Comparison of ENCODE assay signal across 8 mouse cellular contexts in the genomic region with DNA sequence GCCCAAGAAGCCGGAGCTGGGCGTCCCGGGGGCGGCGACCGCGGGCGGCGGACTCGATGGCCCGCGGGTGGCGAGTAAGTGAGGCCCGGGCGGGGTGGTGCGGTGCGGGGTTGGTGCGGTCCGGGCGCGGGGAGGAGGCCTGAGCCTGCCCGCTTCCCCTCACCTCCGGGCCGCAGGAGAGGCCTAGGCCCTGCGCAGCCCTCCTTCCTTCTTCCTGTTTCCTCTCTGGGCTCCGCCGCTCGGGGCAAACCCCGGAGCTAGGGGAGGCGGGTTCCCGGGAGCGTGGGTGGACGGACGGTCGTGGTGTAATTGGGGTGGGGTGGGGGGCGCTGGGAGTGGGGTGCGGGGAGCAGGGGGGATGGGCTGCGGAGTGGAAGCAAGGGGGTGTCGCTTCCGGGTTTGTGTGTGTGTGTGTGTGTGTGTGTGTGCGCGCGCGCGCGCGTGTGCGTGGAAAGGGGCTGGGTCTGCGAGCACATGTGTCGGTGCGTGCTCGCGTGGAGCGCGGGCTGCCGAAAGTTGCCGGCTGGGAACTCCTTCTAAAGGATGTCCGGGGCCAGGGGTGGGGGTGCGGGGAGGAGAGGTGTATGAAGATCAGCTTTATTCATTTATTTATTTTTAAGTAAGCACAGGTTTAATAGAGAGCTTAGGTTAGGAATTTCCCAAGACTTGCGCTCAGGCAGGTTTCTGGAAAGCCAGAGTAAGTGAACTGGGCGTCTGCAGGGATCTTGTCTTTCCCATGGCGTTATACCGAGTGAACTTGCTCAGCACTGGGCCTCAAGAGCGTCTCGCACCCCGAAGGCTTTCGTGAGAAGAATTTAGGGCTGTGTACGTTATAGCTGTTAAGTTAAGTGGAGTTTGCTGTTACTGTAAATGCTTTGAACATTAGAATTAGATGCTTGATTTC. TPM values are rescaled to one million over a fixed set of nuclear protein-coding genes. Genes with fewer than 3 reads are reported as not detected.
DNase-seq lines count a peak whose midpoint lies in the region; ATAC-seq lines count a peak whose summit lies in the region.

No protein-coding gene starts in this region.

- peaks cover 2% of the 10 kb centered on the region; the same call in 1 of the 2 replicates for H3K36me3 ChIP-seq in intestine, embryonic 14.5 days (ENCODE audit: control insufficient read depth, insufficient read depth, low read length)

- no peaks in the 10 kb centered on the region for H3K9me3 ChIP-seq in intestine, embryonic 14.5 days (ENCODE audit: control insufficient read depth, low read length)

- peak; percentile 80 to 90 for DNase-seq in adrenal gland, adult (ENCODE audit: inconsistent age in 2 of 2, low spot score in 1 of 2)
- DNase-seq in embryo, embryonic 10 days (ENCODE audit: low spot score) = peak; percentile 58
- peak; percentile 64 for DNase-seq in gastrocnemius, postnatal 25 days
- DNase-seq in intestine, embryonic 14.5 days (ENCODE audit: low spot score) = peak; percentile 74
- peak; percentile 67 to 71 for DNase-seq in left cerebral cortex, postnatal 25 days (ENCODE audit: low spot score in 2 of 2)
- DNase-seq in right cerebral cortex, postnatal 4 days = peak; percentile 82
- DNase-seq in yolk sac, embryonic 10.5 days (ENCODE audit: low spot score) = peak; percentile 76

- H3K4me1 ChIP-seq in intestine, embryonic 14.5 days (replicated peaks; ENCODE audit: control insufficient read depth, insufficient read depth, low read length) = peaks cover 38% of the 10 kb centered on the region

- H3K27ac ChIP-seq in intestine, embryonic 14.5 days (ENCODE audit: low read depth) = peak overlapping the region; percentile 97

- intact Hi-C loops in left cerebral cortex, postnatal 25 days (cut with DNase I) = loop anchor here (1.0 kb wide), 1 partner anchor 429 kb away; a partner anchor contains a TSS

- peak overlapping the region; percentile 95 for H3K4me3 ChIP-seq in intestine, embryonic 14.5 days (ENCODE audit: low read depth, low read length)

- peak overlapping the region; percentile 97 for H3K9ac ChIP-seq in intestine, embryonic 14.5 days (ENCODE audit: low read length)

- WGBS in intestine, embryonic 14.5 days = under 1% methylated on average over 66 of the region's 68 CpGs

- H3K27me3 ChIP-seq in intestine, embryonic 14.5 days (replicated peaks; ENCODE audit: control insufficient read depth, insufficient read depth, low read length) = no peaks in the 10 kb centered on the region

- peak overlapping the region; percentile 77 for H3K4me2 ChIP-seq in intestine, embryonic 14.5 days (ENCODE audit: low read length)

- peak; percentile 63 for ATAC-seq in intestine, embryonic 14.5 days (replicated peaks; ENCODE audit: low FRiP score, low TSS enrichment, low read depth)
- ATAC-seq in megakaryocyte-erythroid progenitor cell, adult 5-6 weeks (replicated peaks; ENCODE audit: low FRiP score, low TSS enrichment, poor library complexity, severe bottlenecking) = peak; percentile 9; the same call in 1 of the 2 replicates

RNA-seq across cellular contexts. Expression of a gene that starts 1.2 kb away (rescaled TPM):
- total RNA-seq in gastrocnemius, postnatal 25 days (2021) = 10 to 100 TPM; 17.4 to 26.1 TPM
- polyA plus RNA-seq in intestine, embryonic 14.5 days (2014; fragmentation: Nextera tagmentation; extraction: Ambion mirVana) = 75.0 and 83.4 TPM in 2 replicates
- total RNA-seq in left cerebral cortex, postnatal 25 days (2021) = 10 to 100 TPM; 78.8 to 84.1 TPM
- 279 and 362 TPM in 2 replicates for total RNA-seq in megakaryocyte-erythroid progenitor cell, adult 5-6 weeks (2014; fragmentation: Nextera tagmentation)
- total RNA-seq in megakaryocyte-erythroid progenitor cell, adult 5-6 weeks (2017) = 189 and 195 TPM in 2 replicates

RNA-seq across cellular contexts. Expression of a gene that starts 30.9 kb away (rescaled TPM):
- total RNA-seq in gastrocnemius, postnatal 25 days (2021) = not detected
- 0.15 and 0.19 TPM in 2 replicates for polyA plus RNA-seq in intestine, embryonic 14.5 days (2014; fragmentation: Nextera tagmentation; extraction: Ambion mirVana)
- 1 to 10 TPM; 4.7 to 5.3 TPM for total RNA-seq in left cerebral cortex, postnatal 25 days (2021)
- 0.37 and 1.7 TPM in 2 replicates for total RNA-seq in megakaryocyte-erythroid progenitor cell, adult 5-6 weeks (2014; fragmentation: Nextera tagmentation)
- 2.4 and 4.6 TPM in 2 replicates for total RNA-seq in megakaryocyte-erythroid progenitor cell, adult 5-6 weeks (2017)

Comparison
In these comparisons a context has a peak if more than half of its experiments do, and no peak if none do; other contexts are left out.
1. Peak in every context shown above with its lines: DNase-seq, ATAC-seq, H3K4me3 ChIP-seq and H3K27ac ChIP-seq.